Mouse (Mus musculus): Measurements from ENCODE around the gene Slc6a1. TPM values are rescaled to one million over a fixed set of nuclear protein-coding genes. Genes with fewer than 3 reads are reported as not detected.

Gene Slc6a1
- polyA plus RNA-seq, 1 experiment from 2014 or later, result 0.64 TPM

DNA sequence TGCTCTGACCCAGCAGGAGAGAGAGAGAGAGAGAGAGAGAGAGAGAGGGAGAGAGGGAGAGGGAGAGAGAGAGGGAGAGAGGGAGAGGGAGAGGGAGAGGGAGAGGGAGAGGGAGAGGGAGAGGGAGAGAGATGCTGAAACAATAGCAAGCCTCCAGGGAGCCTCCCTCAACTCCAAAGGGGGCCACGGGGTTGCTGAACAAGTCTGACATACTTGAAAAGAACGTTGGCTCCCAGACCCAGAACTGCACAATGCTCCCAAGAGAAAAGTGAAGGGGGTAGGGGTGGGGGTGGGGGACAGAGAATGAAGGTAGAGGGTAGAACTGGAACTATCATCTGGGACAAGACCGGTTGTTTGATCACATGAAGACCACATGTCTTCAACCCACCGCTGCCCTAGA is 14.5 kb upstream of the Slc6a1 start:
- H3K9me3 ChIP-seq (replicated peaks), result no peaks in the 10 kb centered on the region
- WGBS, result 32% methylated on average over 4 of the region's 4 CpGs
- no peak overlapping the region for H3K27ac ChIP-seq (replicated peaks)
- H3K36me3 ChIP-seq, result no peaks in the 10 kb centered on the region
- no peaks in the 10 kb centered on the region for H3K4me1 ChIP-seq
- H3K4me2 ChIP-seq (replicated peaks), result no peak overlapping the region
- no peak overlapping the region for H3K9ac ChIP-seq
- no peak for ATAC-seq (ENCODE audit: insufficient number of reproducible peaks, low FRiP score, low TSS enrichment, low read depth)
- no peaks in the 10 kb centered on the region for H3K27me3 ChIP-seq
- H3K4me3 ChIP-seq (replicated peaks), result no peak overlapping the region

DNA sequence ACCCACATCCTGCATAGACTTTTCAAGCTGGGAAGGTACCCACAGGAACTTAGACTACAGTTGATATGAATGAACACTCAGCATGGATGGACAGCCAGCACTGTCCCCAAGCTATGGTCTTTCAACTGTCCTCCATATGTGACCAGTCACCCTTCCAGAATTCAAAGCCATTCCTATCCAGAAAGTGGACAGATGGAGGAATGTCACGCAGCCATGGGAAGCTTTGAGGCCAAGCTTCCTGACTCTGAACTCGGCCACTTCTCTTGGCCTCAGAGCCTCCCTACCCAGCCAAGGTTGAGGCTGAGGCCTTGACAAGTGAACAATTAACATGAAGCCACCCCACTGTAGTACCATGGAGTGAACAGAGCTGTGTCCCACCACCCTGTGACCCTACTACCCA is 12.8 kb upstream of the Slc6a1 start:
- Histone ChIP-seq H3K4me3 (replicated peaks) (no peak overlapping the region), H3K9me3 (replicated peaks) (no peaks in the 10 kb centered on the region), H3K27me3 (peaks cover 3% of the 10 kb centered on the region; the same call in 1 of the 2 replicates), H3K27ac (replicated peaks) (no peak overlapping the region), H3K4me2 (replicated peaks) (no peak overlapping the region), H3K9ac (no peak overlapping the region), H3K36me3 (no peaks in the 10 kb centered on the region), H3K4me1 (no peaks in the 10 kb centered on the region)
- no peak for ATAC-seq (ENCODE audit: insufficient number of reproducible peaks, low FRiP score, low TSS enrichment, low read depth)
- 79% methylated on average over 2 of the region's 2 CpGs for whole genome bisulfite sequencing

GRCm38 (mm10) chr6:114270799-114271198 is 11.6 kb upstream of the Slc6a1 start:
- no peak overlapping the region for H3K4me2 ChIP-seq (replicated peaks)
- H3K27ac ChIP-seq (replicated peaks), result no peak overlapping the region
- H3K9me3 ChIP-seq (replicated peaks), result no peaks in the 10 kb centered on the region
- H3K4me1 ChIP-seq, result no peaks in the 10 kb centered on the region
- H3K27me3 ChIP-seq, result peaks cover 3% of the 10 kb centered on the region; the same call in 1 of the 2 replicates
- no peak overlapping the region for H3K4me3 ChIP-seq (replicated peaks)
- no peaks in the 10 kb centered on the region for H3K36me3 ChIP-seq
- ATAC-seq (ENCODE audit: insufficient number of reproducible peaks, low FRiP score, low TSS enrichment, low read depth), result no peak
- 68% methylated on average over 5 of the region's 5 CpGs for WGBS
- no peak overlapping the region for H3K9ac ChIP-seq

DNA sequence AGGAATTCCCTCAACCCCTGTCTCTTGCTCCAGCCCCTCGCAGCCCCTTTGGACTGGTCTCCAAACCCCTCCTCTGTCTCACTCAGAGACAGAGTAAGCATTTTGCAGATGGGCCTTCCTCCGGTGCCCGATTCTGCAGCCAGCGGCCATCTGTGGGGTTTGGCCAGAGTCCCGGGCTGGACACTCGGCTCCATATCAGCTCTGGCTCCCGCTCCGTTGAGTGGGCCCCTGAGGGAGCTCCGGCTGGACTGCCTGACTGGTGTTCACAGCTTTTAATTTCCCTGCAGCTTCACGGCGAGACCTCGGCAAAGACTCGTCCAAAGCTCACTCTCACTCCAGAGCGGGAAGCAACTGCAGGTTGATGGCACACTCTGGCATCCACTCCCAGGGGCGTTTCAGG is 10.2 kb upstream of the Slc6a1 start:
- Histone ChIP-seq H3K4me3 (replicated peaks) (no peak overlapping the region), H3K4me1 (no peaks in the 10 kb centered on the region), H3K9ac (no peak overlapping the region), H3K4me2 (replicated peaks) (no peak overlapping the region), H3K27ac (replicated peaks) (no peak overlapping the region), H3K36me3 (no peaks in the 10 kb centered on the region), H3K9me3 (replicated peaks) (no peaks in the 10 kb centered on the region), H3K27me3 (peaks cover 3% of the 10 kb centered on the region; the same call in 1 of the 2 replicates)
- WGBS, result 76% methylated on average over 15 of the region's 15 CpGs
- ATAC-seq (ENCODE audit: insufficient number of reproducible peaks, low FRiP score, low TSS enrichment, low read depth), result no peak

GRCm38 (mm10) chr6:114273997-114274728 is 8.3 kb upstream of the Slc6a1 start:
- Histone ChIP-seq H3K36me3 (no peaks in the 10 kb centered on the region), H3K4me3 (replicated peaks) (no peak overlapping the region), H3K9me3 (replicated peaks) (no peaks in the 10 kb centered on the region), H3K27ac (replicated peaks) (no peak overlapping the region), H3K9ac (no peak overlapping the region), H3K4me2 (replicated peaks) (no peak overlapping the region), H3K27me3 (peaks cover 10% of the 10 kb centered on the region), H3K4me1 (no peaks in the 10 kb centered on the region)
- 51% methylated on average over 14 of the region's 14 CpGs for WGBS
- ATAC-seq (ENCODE audit: insufficient number of reproducible peaks, low FRiP score, low TSS enrichment, low read depth), result no peak

GRCm38 (mm10) chr6:114275800-114276199 is 6.6 kb upstream of the Slc6a1 start:
- Histone ChIP-seq H3K9ac (no peak overlapping the region), H3K4me3 (replicated peaks) (no peak overlapping the region), H3K27ac (replicated peaks) (no peak overlapping the region), H3K27me3 (peaks cover 10% of the 10 kb centered on the region), H3K36me3 (no peaks in the 10 kb centered on the region), H3K9me3 (replicated peaks) (no peaks in the 10 kb centered on the region), H3K4me2 (replicated peaks) (no peak overlapping the region), H3K4me1 (no peaks in the 10 kb centered on the region)
- ATAC-seq (ENCODE audit: insufficient number of reproducible peaks, low FRiP score, low TSS enrichment, low read depth), result no peak
- whole genome bisulfite sequencing, result 52% methylated on average over 8 of the region's 8 CpGs

DNA sequence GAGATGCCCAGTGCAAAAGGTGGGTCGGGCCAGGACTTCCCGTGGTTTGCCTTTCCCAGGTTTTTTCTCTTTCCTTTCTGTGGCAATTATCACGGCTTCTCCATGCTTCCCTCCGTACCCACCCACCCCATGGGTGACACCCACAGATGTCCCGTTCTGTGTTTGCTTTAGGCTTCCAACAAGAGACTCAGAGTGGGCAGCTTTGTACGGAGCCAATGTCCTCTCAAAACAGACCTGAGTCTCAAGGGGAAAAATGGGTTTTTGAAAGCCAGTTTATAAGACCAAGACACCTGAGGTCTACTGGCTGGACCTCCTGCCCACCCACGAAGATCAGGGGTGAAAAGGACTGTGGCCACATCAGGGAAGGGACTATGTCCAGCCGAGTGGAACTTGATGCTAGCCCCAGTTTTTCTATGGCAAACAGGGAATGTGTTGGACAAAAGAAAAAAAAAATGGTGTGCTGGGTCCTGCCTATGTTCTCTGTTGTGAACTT is 889 bp downstream of the Slc6a1 start:
- Histone ChIP-seq H3K9ac (no peak overlapping the region), H3K4me1 (peaks cover 7% of the 10 kb centered on the region), H3K9me3 (replicated peaks) (no peaks in the 10 kb centered on the region), H3K27me3 (peaks cover 74% of the 10 kb centered on the region), H3K27ac (replicated peaks) (no peak overlapping the region), H3K4me2 (replicated peaks) (no peak overlapping the region), H3K4me3 (replicated peaks) (no peak overlapping the region), H3K36me3 (no peaks in the 10 kb centered on the region)
- no peak for ATAC-seq (ENCODE audit: insufficient number of reproducible peaks, low FRiP score, low TSS enrichment, low read depth)
- 10% methylated on average over 8 of the region's 8 CpGs for WGBS

GRCm38 (mm10) chr6:114283927-114284703 is 1.7 kb downstream of the Slc6a1 start:
- ATAC-seq (ENCODE audit: insufficient number of reproducible peaks, low FRiP score, low TSS enrichment, low read depth), result no peak
- H3K36me3 ChIP-seq, result no peaks in the 10 kb centered on the region
- H3K4me2 ChIP-seq (replicated peaks), result no peak overlapping the region
- no peak overlapping the region for H3K27ac ChIP-seq (replicated peaks)
- 42% methylated on average over 10 of the region's 10 CpGs for WGBS
- no peak overlapping the region for H3K4me3 ChIP-seq (replicated peaks)
- H3K27me3 ChIP-seq, result peaks cover 80% of the 10 kb centered on the region
- no peaks in the 10 kb centered on the region for H3K9me3 ChIP-seq (replicated peaks)
- H3K9ac ChIP-seq, result no peak overlapping the region
- H3K4me1 ChIP-seq, result peaks cover 7% of the 10 kb centered on the region

DNA sequence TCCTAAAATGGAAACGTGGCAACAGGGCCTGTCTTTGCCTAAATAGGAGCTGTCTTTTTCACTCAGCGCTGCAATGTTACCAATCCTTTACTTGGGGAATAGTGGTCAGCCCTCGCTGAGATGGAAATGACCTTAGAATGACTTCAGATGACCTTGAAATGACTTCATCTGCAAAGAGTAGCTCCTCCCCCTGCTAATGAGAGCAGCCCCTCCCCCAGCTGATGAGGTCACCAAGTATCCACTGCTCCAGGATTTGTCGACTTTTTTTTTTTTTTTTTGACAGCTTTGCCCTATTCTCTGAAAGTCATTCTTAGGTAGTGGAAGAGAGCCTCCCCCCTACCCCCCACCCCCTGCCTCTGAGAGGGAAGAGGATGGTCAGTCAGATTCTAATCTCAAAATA is 3.0 kb downstream of the Slc6a1 start:
- no peak overlapping the region for H3K4me3 ChIP-seq (replicated peaks)
- WGBS, result 32% methylated on average over 4 of the region's 4 CpGs
- no peak for ATAC-seq (ENCODE audit: insufficient number of reproducible peaks, low FRiP score, low TSS enrichment, low read depth)

GRCm38 (mm10) chr6:114289106-114289505 is 6.7 kb downstream of the Slc6a1 start:
- no peak for ATAC-seq (ENCODE audit: insufficient number of reproducible peaks, low FRiP score, low TSS enrichment, low read depth)

More for the DNA sequence above, 3.0 kb downstream of the Slc6a1 start:
- Histone ChIP-seq H3K27ac (replicated peaks) (no peak overlapping the region), H3K9ac (no peak overlapping the region), H3K4me2 (replicated peaks) (no peak overlapping the region), H3K36me3 (no peaks in the 10 kb centered on the region), H3K4me1 (peaks cover 7% of the 10 kb centered on the region), H3K27me3 (peaks cover 92% of the 10 kb centered on the region), H3K9me3 (replicated peaks) (no peaks in the 10 kb centered on the region)

DNA sequence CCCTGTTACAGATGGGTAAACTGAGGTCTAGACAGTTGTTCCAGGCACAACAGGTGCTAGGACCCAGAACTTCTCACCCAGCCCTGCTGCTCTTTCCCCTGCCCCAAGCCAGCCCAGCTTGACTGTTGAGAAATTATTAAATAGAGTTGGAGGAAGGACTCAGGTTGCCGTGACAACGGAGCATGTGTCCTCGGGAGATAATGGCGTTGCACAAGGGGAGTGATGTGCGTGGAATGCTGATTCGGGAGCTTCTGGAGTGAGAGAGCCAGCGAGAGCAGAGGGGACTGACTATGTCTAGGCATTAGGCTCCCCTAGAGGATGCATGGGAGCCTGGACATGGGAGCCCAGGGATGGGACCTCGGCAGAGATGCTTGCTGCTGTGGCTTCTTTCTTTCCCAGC is 7.7 kb downstream of the Slc6a1 start:
- no peaks in the 10 kb centered on the region for H3K9me3 ChIP-seq (replicated peaks)
- H3K27ac ChIP-seq (replicated peaks), result no peak overlapping the region
- no peak overlapping the region for H3K4me3 ChIP-seq (replicated peaks)
- H3K27me3 ChIP-seq, result peaks cover 52% of the 10 kb centered on the region
- H3K36me3 ChIP-seq, result no peaks in the 10 kb centered on the region
- no peak for ATAC-seq (ENCODE audit: insufficient number of reproducible peaks, low FRiP score, low TSS enrichment, low read depth)
- no peak overlapping the region for H3K4me2 ChIP-seq (replicated peaks)
- no peak overlapping the region for H3K9ac ChIP-seq
- no peaks in the 10 kb centered on the region for H3K4me1 ChIP-seq
- 52% methylated on average over 8 of the region's 8 CpGs for WGBS

More at GRCm38 (mm10) chr6:114289106-114289505, 6.7 kb downstream of the Slc6a1 start:
- peaks cover 63% of the 10 kb centered on the region for H3K27me3 ChIP-seq
- H3K4me3 ChIP-seq (replicated peaks), result no peak overlapping the region
- no peak overlapping the region for H3K4me2 ChIP-seq (replicated peaks)
- no peaks in the 10 kb centered on the region for H3K9me3 ChIP-seq (replicated peaks)
- 42% methylated on average over 7 of the region's 7 CpGs for WGBS
- H3K27ac ChIP-seq (replicated peaks), result no peak overlapping the region
- no peaks in the 10 kb centered on the region for H3K36me3 ChIP-seq
- no peak overlapping the region for H3K9ac ChIP-seq
- H3K4me1 ChIP-seq, result no peaks in the 10 kb centered on the region

Data from embryonic facial prominence, embryonic 15.5 days (tissue).